Mouse (Mus musculus) MEL (cell line): ENCODE results near the gene BC037034. TPM values are rescaled to one million over a fixed set of nuclear protein-coding genes. Genes with fewer than 3 reads are reported as not detected.

Experiments
- DNase-seq: peaks from one replicate; pipeline ENCODE4 v3.0.0; 2011; ENCODE audit warnings: low read depth, low spot score
- H3K27ac ChIP-seq: 2 replicates; pipeline ENCODE4 v1.5.1; 2012; ENCODE audit warnings: low read depth, mild to moderate bottlenecking, control low read depth, low read length, moderate library complexity; ENCODE audit not compliant: control insufficient read depth
- H3K27me3 ChIP-seq, 2 experiments: fragments of 150-350 bp in 1 of 2; sonication (generic) in 1 of 2; 2 replicates each; pipeline ENCODE4 v1.6.1; 2012; ENCODE audit warnings: low read length in 2 of 2, mild to moderate bottlenecking in 2 of 2, improper control_type of control experiment in 1 of 2, moderate library complexity in 1 of 2; ENCODE audit not compliant: insufficient read depth in 2 of 2, control insufficient read depth in 1 of 2
- H3K36me3 ChIP-seq, 2 experiments: 2 replicates each; pipeline ENCODE4 v1.6.1; 2012 to 2014; ENCODE audit warnings: low read length in 2 of 2, improper control_type of control experiment in 1 of 2, inconsistent platforms in 1 of 2, mild to moderate bottlenecking in 1 of 2; ENCODE audit not compliant: insufficient read depth in 2 of 2, control insufficient read depth in 1 of 2
- H3K4me1 ChIP-seq, 2 experiments: fragments of 150-350 bp in 1 of 2; sonication (generic) in 1 of 2; 2 replicates each; pipeline ENCODE4 v1.6.1; 2012; ENCODE audit warnings: low read length in 2 of 2, improper control_type of control experiment in 1 of 2, mild to moderate bottlenecking in 1 of 2; ENCODE audit not compliant: insufficient read depth in 2 of 2, control insufficient read depth in 1 of 2
- H3K4me3 ChIP-seq, 2 experiments: fragments of 150-350 bp in 1 of 2; sonication (generic) in 1 of 2; 2 replicates each; pipeline ENCODE4 v1.5.1; 2012; ENCODE audit warnings: low read depth in 2 of 2, low read length in 2 of 2, mild to moderate bottlenecking in 2 of 2, moderate library complexity in 2 of 2, control low read depth in 1 of 2, improper control_type of control experiment in 1 of 2; ENCODE audit not compliant: control insufficient read depth in 1 of 2, insufficient read depth in 1 of 2
- H3K79me2 ChIP-seq: 2 replicates; pipeline ENCODE4 v1.6.1; 2012; ENCODE audit warnings: mild to moderate bottlenecking, low read length, moderate library complexity; ENCODE audit not compliant: control insufficient read depth, poor library complexity, insufficient read depth
- H3K9ac ChIP-seq: 2 replicates; pipeline ENCODE4 v1.6.1; 2012; ENCODE audit warnings: low read depth, mild to moderate bottlenecking, control low read depth, low read length, moderate library complexity; ENCODE audit not compliant: control insufficient read depth, poor library complexity, severe bottlenecking
- H3K9me3 ChIP-seq: fragments of 150-350 bp; sonication (generic); replicated peaks from 2 replicates; pipeline ENCODE4 v1.6.1; 2012; ENCODE audit warnings: mild to moderate bottlenecking, low read length, improper control_type of control experiment, moderate library complexity; ENCODE audit not compliant: insufficient read depth
- CTCF ChIP-seq, 3 experiments: IDR thresholded peaks in 2 of 3; conservative IDR thresholded peaks in 1 of 3; 2 replicates each; pipeline ENCODE4 v1.5.1; 2011 to 2012; ENCODE audit warnings: low read length in 3 of 3, low read depth in 2 of 3, mild to moderate bottlenecking in 2 of 3, improper control_type of control experiment in 1 of 3, inconsistent platforms in 1 of 3, mixed read lengths in 1 of 3, moderate library complexity in 1 of 3; ENCODE audit not compliant: control insufficient read depth in 1 of 3, insufficient read depth in 1 of 3, poor library complexity in 1 of 3, severe bottlenecking in 1 of 3
- E2F4 ChIP-seq: IDR thresholded peaks from 2 replicates; pipeline ENCODE4 v1.6.1; 2011; ENCODE audit warnings: low read depth, low read length, improper control_type of control experiment, borderline replicate concordance
- ELF1 ChIP-seq: IDR thresholded peaks from 2 replicates; pipeline ENCODE4 v1.6.1; 2014; ENCODE audit warnings: low read depth, mild to moderate bottlenecking, inconsistent platforms, low read length, improper control_type of control experiment, moderate library complexity
- ETS1 ChIP-seq: IDR thresholded peaks from 2 replicates; pipeline ENCODE4 v1.6.1; 2012; ENCODE audit warnings: low read depth, mild to moderate bottlenecking, inconsistent platforms, low read length, improper control_type of control experiment, moderate library complexity
- GABPA ChIP-seq: IDR thresholded peaks from 2 replicates; pipeline ENCODE4 v1.6.1; 2012; ENCODE audit warnings: low read depth, mild to moderate bottlenecking, inconsistent platforms, low read length, improper control_type of control experiment, moderate library complexity
- GATA1 ChIP-seq: IDR thresholded peaks from 2 replicates; pipeline ENCODE4 v1.6.1; 2011; ENCODE audit warnings: low read depth, low read length, improper control_type of control experiment
- KAT2A ChIP-seq: conservative IDR thresholded peaks from 2 replicates; pipeline ENCODE4 v1.6.1; 2012; ENCODE audit warnings: low read depth, low read length, improper control_type of control experiment, inconsistent platforms
- MAX ChIP-seq: IDR thresholded peaks from 2 replicates; pipeline ENCODE4 v1.6.1; 2011; ENCODE audit warnings: low read length, improper control_type of control experiment
- MXI1 ChIP-seq: IDR thresholded peaks from 2 replicates; pipeline ENCODE4 v1.6.1; 2011; ENCODE audit warnings: mild to moderate bottlenecking, low read depth, low read length, improper control_type of control experiment
- MYB ChIP-seq: IDR thresholded peaks from 2 replicates; pipeline ENCODE4 v1.6.1; 2011; ENCODE audit warnings: mild to moderate bottlenecking, low read depth, low read length, improper control_type of control experiment
- MYC ChIP-seq: IDR thresholded peaks from 2 replicates; pipeline ENCODE4 v1.6.1; 2011; ENCODE audit warnings: low read depth, mild to moderate bottlenecking, low read length, improper control_type of control experiment, moderate library complexity
- NRF1 ChIP-seq: IDR thresholded peaks from 2 replicates; pipeline ENCODE4 v1.6.1; 2014; ENCODE audit warnings: low read depth, mild to moderate bottlenecking, inconsistent platforms, low read length, improper control_type of control experiment, moderate library complexity; ENCODE audit not compliant: poor library complexity, insufficient read depth, severe bottlenecking
- POLR2AphosphoS5 ChIP-seq: IDR thresholded peaks from 2 replicates; pipeline ENCODE4 v1.6.1; 2012; ENCODE audit warnings: low read depth, borderline replicate concordance, mild to moderate bottlenecking, inconsistent platforms, low read length, moderate library complexity, mixed read lengths
- RCOR1 ChIP-seq: IDR thresholded peaks from 2 replicates; pipeline ENCODE4 v1.6.1; 2012; ENCODE audit warnings: low read depth, mild to moderate bottlenecking, inconsistent platforms, low read length, improper control_type of control experiment
- SIN3A ChIP-seq: IDR thresholded peaks from 2 replicates; pipeline ENCODE4 v1.6.1; 2012; ENCODE audit warnings: low read length, improper control_type of control experiment, inconsistent platforms
- TBP ChIP-seq: IDR thresholded peaks from 2 replicates; pipeline ENCODE4 v1.8.0; 2011; ENCODE audit warnings: low read depth, low read length, improper control_type of control experiment
- USF1 ChIP-seq: IDR thresholded peaks from 2 replicates; pipeline ENCODE4 v1.6.1; 2014; ENCODE audit warnings: low read depth, mild to moderate bottlenecking, inconsistent platforms, low read length, improper control_type of control experiment, moderate library complexity
- ZC3H11A ChIP-seq: IDR thresholded peaks from 2 replicates; pipeline ENCODE4 v1.6.1; 2012; ENCODE audit warnings: low read depth, mild to moderate bottlenecking, inconsistent platforms, low read length, improper control_type of control experiment
- ZMIZ1 ChIP-seq: IDR thresholded peaks from 2 replicates; pipeline ENCODE4 v1.6.1; 2012; ENCODE audit warnings: low read depth, mild to moderate bottlenecking, inconsistent platforms, low read length, improper control_type of control experiment, moderate library complexity
- ZNF384 ChIP-seq: IDR thresholded peaks from 2 replicates; pipeline ENCODE4 v1.6.1; 2012; ENCODE audit warnings: low read depth, mild to moderate bottlenecking, inconsistent platforms, low read length, improper control_type of control experiment
- polyA plus RNA-seq, 2 experiments: library from polyadenylated mRNA; stranded (reverse) in 1 of 2; unstranded in 1 of 2; fragments of >175 nt in 1 of 2; fragments of >200 nt in 1 of 2; gene quantifications; 2 replicates each; pipeline versions ENCODE4 v1.2.1 to v1.2.4; 2012; ENCODE audit warnings: low replicate concordance in 2 of 2, low read depth in 1 of 2; ENCODE audit not compliant: insufficient read length in 2 of 2, insufficient read depth in 1 of 2, missing spikeins in 1 of 2
- total RNA-seq: library from RNA; depleted of rRNA; stranded (reverse); fragments of 300-350 nt; gene quantifications from 2 replicates; pipeline ENCODE4 v1.2.3, GENCODE M21; 2012

Gene BC037034
- total and polyA plus RNA-seq, 3 experiments = 35.6 to 59.1 TPM; not detected in 1

GRCm38 (mm10) chr5:138280425-138280768, 16.6 kb upstream of the BC037034 start:
- no peak overlapping the region for H3K27ac ChIP-seq
- no peaks in the 10 kb centered on the region for H3K9me3 ChIP-seq
- DNase-seq = no peak
- H3K4me3 ChIP-seq = no peak overlapping the region
- H3K9ac ChIP-seq = no peak overlapping the region
- H3K79me2 ChIP-seq = no peaks in the 10 kb centered on the region
- H3K4me1 ChIP-seq = no peaks in the 10 kb centered on the region
- H3K36me3 ChIP-seq = no peaks in the 10 kb centered on the region
- H3K27me3 ChIP-seq = no peaks in the 10 kb centered on the region; a peak in 1 of 4 replicates
- TF ChIP-seq MAX (no peak), ELF1 (no peak), NRF1 (no peak), USF1 (no peak), GABPA (no peak), ZMIZ1 (no peak), ZNF384 (no peak), RCOR1 (no peak), CTCF (IDR thresholded peaks at IDR 0.05 in 2 of 3, conservative IDR thresholded peaks at IDR 0.05 in 1 of 3; ENCODE audit: control insufficient read depth in 1 of 3, insufficient read depth in 1 of 3, low read depth in 2 of 3, low read length in 3 of 3, poor library complexity in 1 of 3, severe bottlenecking in 1 of 3) (no peak), SIN3A (no peak), POLR2AphosphoS5 (no peak), ETS1 (no peak)
- TF ChIP-seq, all 39 proteins: peak for 0

- H3K79me2 ChIP-seq = no peaks in the 10 kb centered on the region
- H3K9me3 ChIP-seq = no peaks in the 10 kb centered on the region
- H3K9ac ChIP-seq = no peak within 1 kb of the TSS
- no peak within 1 kb of the TSS for H3K4me3 ChIP-seq
- no peak within 1 kb of the TSS for H3K27ac ChIP-seq
- no peaks in the 10 kb centered on the region for H3K36me3 ChIP-seq
- H3K27me3 ChIP-seq = no peaks in the 10 kb centered on the region; a peak in 1 of 4 replicates
- no peaks in the 10 kb centered on the region for H3K4me1 ChIP-seq
- no peak for TF ChIP-seq KAT2A
- no peak for DNase-seq
These were observed 16.0 kb upstream of the BC037034 start, which contains the start of the genes Gm43720, Gpc2 and Stag3 for GRCm38 (mm10) chr5:138279585-138280424. Gm43720 (minus strand) TSS chr5:138279958. Gpc2 (minus strand) TSS chr5:138280005. Stag3 (plus strand) TSS chr5:138280240.

GRCm38 (mm10) chr5:138277994-138278393, 14.2 kb upstream of the BC037034 start:
- H3K27me3 ChIP-seq = no peaks in the 10 kb centered on the region; a peak in 1 of 4 replicates
- TF ChIP-seq E2F4 (no peak), GABPA (no peak), USF1 (no peak), MYC (no peak), ZC3H11A (no peak), ZNF384 (no peak), TBP (no peak), MXI1 (no peak), MYB (no peak), GATA1 (no peak)

More at GRCm38 (mm10) chr5:138277994-138278393, 14.2 kb upstream of the BC037034 start:
- Histone ChIP-seq H3K9me3 (no peaks in the 10 kb centered on the region), H3K36me3 (no peaks in the 10 kb centered on the region), H3K4me1 (no peaks in the 10 kb centered on the region), H3K27ac (no peak overlapping the region), H3K9ac (no peak overlapping the region), H3K4me3 (no peak overlapping the region), H3K79me2 (no peaks in the 10 kb centered on the region)
- no peak for DNase-seq
